Mouse (Mus musculus) hindbrain, embryonic 12.5 days (tissue): Measurements from ENCODE around the gene Sod1. TPM values are rescaled to one million over a fixed set of nuclear protein-coding genes. Genes with fewer than 3 reads are reported as not detected.
"Not testable (repeated sequence)": the region's sequence is repeated elsewhere in the genome, so short reads cannot be mapped to it uniquely, and the experiment has no call there.

Experiments
- ATAC-seq: fragments of 200-750 bp; cut with Nextera tagmentation; 2 replicates; pipeline ENCODE4 v1.8.0; 2017; ENCODE audit warnings: moderate TSS enrichment; ENCODE audit not compliant: low FRiP score
- H3K27ac ChIP-seq: fragments of 300-500 bp; sonication (generic); 2 replicates; pipeline ENCODE4 v1.5.1; 2016; ENCODE audit warnings: mild to moderate bottlenecking
- H3K27me3 ChIP-seq: fragments of 300-500 bp; sonication (generic); 2 replicates; pipeline ENCODE4 v1.6.1; 2016; ENCODE audit warnings: mild to moderate bottlenecking
- H3K36me3 ChIP-seq: fragments of 300-500 bp; sonication (generic); 2 replicates; pipeline ENCODE4 v1.6.1; 2016; ENCODE audit warnings: mild to moderate bottlenecking
- H3K4me1 ChIP-seq: fragments of 300-500 bp; sonication (generic); 2 replicates; pipeline ENCODE4 v1.6.1; 2016
- H3K4me2 ChIP-seq: fragments of 300-500 bp; sonication (generic); replicated peaks from 2 replicates; pipeline ENCODE4 v1.6.1; 2016; ENCODE audit warnings: mild to moderate bottlenecking
- H3K4me3 ChIP-seq: fragments of 300-500 bp; sonication (generic); 2 replicates; pipeline ENCODE4 v1.5.1; 2016; ENCODE audit warnings: mild to moderate bottlenecking
- H3K9ac ChIP-seq: fragments of 300-500 bp; sonication (generic); 2 replicates; pipeline ENCODE4 v1.6.1; 2016; ENCODE audit warnings: mild to moderate bottlenecking, moderate library complexity
- H3K9me3 ChIP-seq: fragments of 300-500 bp; sonication (generic); replicated peaks from 2 replicates; pipeline ENCODE4 v1.6.1; 2016; ENCODE audit warnings: mild to moderate bottlenecking
- WGBS: fragments of 180-500 bp; shearing (Covaris S2); methylation state at CpG from one replicate; pipeline ENCODE4 v1.1.7; 2016; 5-methylcytosine and 5-hydroxymethylcytosine counted together
- polyA plus RNA-seq: library from polyadenylated mRNA; unstranded; fragments of >200 nt; fragmentation: Nextera tagmentation; extraction: Ambion mirVana; gene quantifications from 2 replicates; pipeline ENCODE4 v1.2.1, GENCODE M21; 2016

Gene Sod1
- polyA plus RNA-seq, 1 experiment from 2014 or later: 781 TPM

- H3K36me3 ChIP-seq: peaks cover 13% of the 10 kb centered on the region
- H3K27me3 ChIP-seq: no peaks in the 10 kb centered on the region
- H3K4me2 ChIP-seq: no peak overlapping the region
- H3K9ac ChIP-seq: no peak overlapping the region
- no peak for ATAC-seq
- no peaks in the 10 kb centered on the region for H3K9me3 ChIP-seq
- WGBS: 93% methylated on average over 3 of the region's 3 CpGs
- H3K27ac ChIP-seq: no peak overlapping the region
- no peak overlapping the region for H3K4me3 ChIP-seq
- H3K4me1 ChIP-seq: no peaks in the 10 kb centered on the region
Observed at GRCm38 (mm10) chr16:90235188-90235587, 14.6 kb downstream of the Sod1 start.

GRCm38 (mm10) chr16:90239128-90239746 lies 18.7 kb downstream of the Sod1 start:
- H3K4me1 ChIP-seq: no peaks in the 10 kb centered on the region
- no peak overlapping the region for H3K4me2 ChIP-seq
- 90% methylated on average over 6 of the region's 6 CpGs for WGBS
- no peaks in the 10 kb centered on the region for H3K27me3 ChIP-seq
- peaks cover 47% of the 10 kb centered on the region for H3K36me3 ChIP-seq
- no peak overlapping the region for H3K4me3 ChIP-seq
- no peak overlapping the region for H3K27ac ChIP-seq
- H3K9me3 ChIP-seq: no peaks in the 10 kb centered on the region
- no peak for ATAC-seq
- no peak overlapping the region for H3K9ac ChIP-seq

GRCm38 (mm10) chr16:90241875-90242274 lies 21.3 kb downstream of the Sod1 start:
- Histone ChIP-seq H3K36me3 (peaks cover 71% of the 10 kb centered on the region), H3K9ac (no peak overlapping the region), H3K4me3 (no peak overlapping the region), H3K27ac (no peak overlapping the region), H3K4me2 (no peak overlapping the region), H3K27me3 (no peaks in the 10 kb centered on the region), H3K4me1 (no peaks in the 10 kb centered on the region), H3K9me3 (no peaks in the 10 kb centered on the region)
- no peak for ATAC-seq
- 88% methylated on average over 4 of the region's 4 CpGs for WGBS

- peak; percentile 61 for ATAC-seq
- 71% methylated on average over 17 of the region's 17 CpGs for WGBS
- H3K27me3 ChIP-seq: no peaks in the 10 kb centered on the region
- no peaks in the 10 kb centered on the region for H3K9me3 ChIP-seq
- H3K27ac ChIP-seq: no peak overlapping the region
- no peak overlapping the region for H3K4me2 ChIP-seq
- no peaks in the 10 kb centered on the region for H3K4me1 ChIP-seq
- no peak overlapping the region for H3K4me3 ChIP-seq
- H3K36me3 ChIP-seq: peaks cover 79% of the 10 kb centered on the region
- no peak overlapping the region for H3K9ac ChIP-seq
Observed at GRCm38 (mm10) chr16:90242426-90243304, 22.1 kb downstream of the Sod1 start.

- no peak overlapping the region for H3K4me2 ChIP-seq
- no peak overlapping the region for H3K27ac ChIP-seq
- no peaks in the 10 kb centered on the region for H3K27me3 ChIP-seq
- ATAC-seq: no peak
- H3K9me3 ChIP-seq: no peaks in the 10 kb centered on the region
- H3K4me1 ChIP-seq: no peaks in the 10 kb centered on the region
- H3K9ac ChIP-seq: no peak overlapping the region
- H3K4me3 ChIP-seq: no peak overlapping the region
- WGBS: 95% methylated on average over 7 of the region's 7 CpGs
- peaks cover 81% of the 10 kb centered on the region for H3K36me3 ChIP-seq
Observed at GRCm38 (mm10) chr16:90250099-90250498, 29.5 kb downstream of the Sod1 start.

- not testable (repeated sequence) for ATAC-seq, H3K27me3 ChIP-seq, H3K4me3 ChIP-seq, H3K4me2 ChIP-seq, H3K9ac ChIP-seq, H3K9me3 ChIP-seq, H3K4me1 ChIP-seq, H3K27ac ChIP-seq
- H3K36me3 ChIP-seq: peaks cover 70% of the 10 kb centered on the region
- WGBS: 89% methylated on average over 3 of the region's 3 CpGs
Observed at GRCm38 (mm10) chr16:90251256-90251655, 30.7 kb downstream of the Sod1 start.

GRCm38 (mm10) chr16:90252521-90252920 lies 32.0 kb downstream of the Sod1 start:
- H3K27ac ChIP-seq: no peak overlapping the region
- H3K4me3 ChIP-seq: no peak overlapping the region
- no peaks in the 10 kb centered on the region for H3K4me1 ChIP-seq
- WGBS: 96% methylated on average over 2 of the region's 2 CpGs
- H3K4me2 ChIP-seq: no peak overlapping the region
- no peaks in the 10 kb centered on the region for H3K9me3 ChIP-seq
- no peaks in the 10 kb centered on the region for H3K27me3 ChIP-seq
- no peak for ATAC-seq
- peaks cover 72% of the 10 kb centered on the region for H3K36me3 ChIP-seq
- no peak overlapping the region for H3K9ac ChIP-seq

GRCm38 (mm10) chr16:90258950-90259349 lies 38.4 kb downstream of the Sod1 start:
- no peak for ATAC-seq
- Histone ChIP-seq H3K27ac (no peak overlapping the region), H3K27me3 (no peaks in the 10 kb centered on the region), H3K9ac (no peak overlapping the region), H3K4me3 (no peak overlapping the region), H3K4me1 (no peaks in the 10 kb centered on the region), H3K4me2 (no peak overlapping the region), H3K36me3 (peaks cover 61% of the 10 kb centered on the region), H3K9me3 (no peaks in the 10 kb centered on the region)
- WGBS: 95% methylated on average over 7 of the region's 7 CpGs

- Histone ChIP-seq H3K36me3 (peaks cover 56% of the 10 kb centered on the region), H3K4me1 (no peaks in the 10 kb centered on the region), H3K4me3 (no peak overlapping the region), H3K9ac (no peak overlapping the region), H3K9me3 (no peaks in the 10 kb centered on the region), H3K4me2 (no peak overlapping the region), H3K27me3 (no peaks in the 10 kb centered on the region), H3K27ac (no peak overlapping the region)
- ATAC-seq: no peak
- 94% methylated on average over 5 of the region's 5 CpGs for WGBS
Observed at GRCm38 (mm10) chr16:90259623-90260022, 39.1 kb downstream of the Sod1 start.

- no peak for ATAC-seq
- Histone ChIP-seq H3K27ac (no peak overlapping the region), H3K4me1 (no peaks in the 10 kb centered on the region), H3K4me3 (no peak overlapping the region), H3K9ac (no peak overlapping the region), H3K9me3 (no peaks in the 10 kb centered on the region), H3K27me3 (no peaks in the 10 kb centered on the region), H3K36me3 (peaks cover 52% of the 10 kb centered on the region), H3K4me2 (no peak overlapping the region)
- WGBS: 97% methylated on average over 4 of the region's 4 CpGs
Observed at GRCm38 (mm10) chr16:90260097-90260496, 39.5 kb downstream of the Sod1 start.

GRCm38 (mm10) chr16:90261791-90262190 lies 41.2 kb downstream of the Sod1 start:
- WGBS: 87% methylated on average over 2 of the region's 2 CpGs
- H3K9ac ChIP-seq: no peak overlapping the region

GRCm38 (mm10) chr16:90264021-90264420 lies 43.5 kb downstream of the Sod1 start:
- peaks cover 2% of the 10 kb centered on the region; the same call in 1 of the 2 replicates for H3K4me1 ChIP-seq
- H3K27me3 ChIP-seq: no peaks in the 10 kb centered on the region
- no peak for ATAC-seq
- peaks cover 25% of the 10 kb centered on the region for H3K36me3 ChIP-seq
- no peak overlapping the region for H3K9ac ChIP-seq
- 88% methylated on average over 5 of the region's 5 CpGs for WGBS
- H3K4me3 ChIP-seq: no peak overlapping the region
- no peaks in the 10 kb centered on the region for H3K9me3 ChIP-seq
- H3K27ac ChIP-seq: no peak overlapping the region
- no peak overlapping the region for H3K4me2 ChIP-seq

More at GRCm38 (mm10) chr16:90261791-90262190, 41.2 kb downstream of the Sod1 start:
- no peak overlapping the region for H3K4me3 ChIP-seq
- H3K27me3 ChIP-seq: no peaks in the 10 kb centered on the region
- no peaks in the 10 kb centered on the region for H3K9me3 ChIP-seq
- H3K4me2 ChIP-seq: no peak overlapping the region
- no peak for ATAC-seq
- H3K27ac ChIP-seq: no peak overlapping the region
- peaks cover 2% of the 10 kb centered on the region; the same call in 1 of the 2 replicates for H3K4me1 ChIP-seq
- peaks cover 45% of the 10 kb centered on the region for H3K36me3 ChIP-seq
